Mouse (Mus musculus) left cerebral cortex, adult 11 months (tissue): Measurements from ENCODE around the gene Elavl1.
"Not testable (repeated sequence)": the region's sequence is repeated elsewhere in the genome, so short reads cannot be mapped to it uniquely, and the experiment has no call there.

ENCODE experiments used
- DNase-seq: peaks from one replicate; pipeline ENCODE4 v3.0.0; 2022; ENCODE audit warnings: low spot score

Elavl1 gene

GRCm38 (mm10) chr8:4257350-4257749 is 67.9 kb downstream of the Elavl1 start:
- DNase-seq, result no peak

DNA sequence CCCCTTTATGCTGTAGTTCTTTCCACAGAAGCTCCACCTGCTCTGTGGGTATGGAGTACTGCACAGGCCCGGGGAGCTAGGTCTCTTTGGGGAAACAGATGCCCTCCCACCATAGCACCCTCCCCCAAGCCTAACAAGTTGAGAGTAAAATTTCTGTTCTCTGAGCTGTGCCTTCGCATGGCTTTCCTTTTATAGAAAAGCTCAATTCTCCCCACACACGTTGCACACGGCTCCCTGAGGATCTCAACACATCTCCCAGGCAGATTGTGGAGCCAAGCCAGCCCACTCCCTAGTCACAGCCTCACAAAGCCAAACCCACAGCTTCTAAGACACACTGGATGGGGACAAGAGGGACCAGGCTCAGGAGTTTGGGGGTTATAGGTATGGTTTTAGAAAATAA is 68.3 kb downstream of the Elavl1 start:
- peak; percentile 81 for DNase-seq

DNA sequence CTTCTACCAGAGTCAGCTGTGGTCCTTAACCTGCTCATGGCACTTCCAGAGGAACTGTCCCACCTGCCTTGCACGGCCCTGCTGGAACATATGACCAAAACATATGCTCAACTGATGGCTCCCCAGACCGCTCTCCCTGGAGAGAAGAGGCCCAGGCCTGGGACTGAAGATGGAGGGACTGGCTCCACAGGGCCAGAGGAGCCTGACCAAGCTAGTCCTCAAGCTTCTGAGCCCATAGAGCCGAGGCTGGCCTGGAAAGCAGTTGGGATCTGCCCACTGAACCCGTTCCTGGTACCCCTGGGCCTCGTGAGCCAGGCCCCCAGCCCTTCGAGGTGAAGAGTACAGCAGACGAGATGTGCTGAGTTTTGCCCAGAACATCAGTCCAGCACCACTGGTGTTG is 69.7 kb downstream of the Elavl1 start:
- DNase-seq, result not testable (repeated sequence)

DNA sequence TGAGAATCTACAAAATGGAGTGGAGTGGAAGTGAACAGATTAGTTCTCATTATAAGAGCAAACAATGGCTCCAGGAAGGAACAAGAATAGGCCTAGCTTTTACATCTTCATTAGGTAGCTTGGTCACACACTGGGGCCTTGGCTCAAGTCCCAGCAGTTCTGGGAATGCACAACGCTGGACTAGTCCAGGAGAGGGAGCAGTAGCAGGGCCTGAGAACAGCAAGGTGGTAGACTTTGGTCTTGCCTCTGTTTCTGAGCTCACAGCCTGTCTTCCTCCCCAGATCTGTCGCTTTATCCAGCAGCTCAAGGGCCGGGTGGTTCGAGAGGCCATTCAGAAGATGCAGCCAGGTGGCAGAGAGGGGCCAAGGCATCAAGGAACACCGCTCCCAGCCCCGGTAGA is 71.2 kb downstream of the Elavl1 start:
- DNase-seq, result no peak

DNA sequence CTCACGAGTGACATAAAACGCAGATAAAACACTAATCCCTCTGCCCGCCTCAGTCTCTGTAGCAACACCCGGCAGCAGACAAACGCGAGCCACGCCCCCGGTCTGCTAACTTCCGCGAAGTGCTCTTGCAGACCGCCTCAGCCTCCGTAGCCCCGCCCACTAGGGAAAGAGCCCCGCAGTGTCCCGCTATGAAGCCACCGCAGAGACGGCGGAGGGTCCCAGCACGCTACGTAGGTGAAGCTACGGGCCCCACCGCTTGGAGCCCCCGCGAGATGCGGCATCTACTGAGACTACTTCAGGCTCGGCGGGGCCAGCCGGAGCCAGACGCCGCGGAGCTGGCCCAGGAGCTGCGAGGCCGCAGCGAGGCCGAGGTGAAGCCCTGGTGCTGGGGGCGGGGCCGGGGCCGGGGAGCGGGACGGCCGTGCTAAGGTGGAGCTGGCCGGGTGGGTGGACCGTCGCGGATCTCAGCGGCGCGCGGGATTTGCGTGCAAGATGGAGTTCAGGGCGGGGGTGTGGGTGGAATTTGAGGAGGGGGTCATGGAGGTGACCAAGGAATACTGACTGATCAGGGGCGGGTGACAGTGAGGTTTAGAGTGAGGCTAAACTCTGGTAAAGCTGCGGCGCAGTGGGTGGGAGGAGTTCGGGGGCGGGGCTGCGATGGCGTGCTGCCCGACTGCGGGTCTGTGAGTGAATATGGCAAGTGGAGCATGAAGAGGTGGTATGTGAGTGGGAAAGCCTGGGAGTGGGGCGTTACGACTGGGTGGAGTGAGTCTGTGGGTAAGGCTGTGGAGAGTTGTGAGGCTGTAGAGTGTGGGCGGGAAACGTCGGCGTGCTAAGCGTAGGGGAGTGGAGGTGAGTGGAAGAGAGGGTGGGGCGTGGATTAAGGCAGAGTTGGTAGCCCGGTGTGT is 72.0 kb downstream of the Elavl1 start, which contains the start of gene Snapc2:
Gene Snapc2, plus strand, starts transcription at position 147 of the 908 bp plus-strand sequence.
- DNase-seq, result peak; percentile 90

GRCm38 (mm10) chr8:4252116-4252760 is 73.0 kb downstream of the Elavl1 start:
- no peak for DNase-seq

DNA sequence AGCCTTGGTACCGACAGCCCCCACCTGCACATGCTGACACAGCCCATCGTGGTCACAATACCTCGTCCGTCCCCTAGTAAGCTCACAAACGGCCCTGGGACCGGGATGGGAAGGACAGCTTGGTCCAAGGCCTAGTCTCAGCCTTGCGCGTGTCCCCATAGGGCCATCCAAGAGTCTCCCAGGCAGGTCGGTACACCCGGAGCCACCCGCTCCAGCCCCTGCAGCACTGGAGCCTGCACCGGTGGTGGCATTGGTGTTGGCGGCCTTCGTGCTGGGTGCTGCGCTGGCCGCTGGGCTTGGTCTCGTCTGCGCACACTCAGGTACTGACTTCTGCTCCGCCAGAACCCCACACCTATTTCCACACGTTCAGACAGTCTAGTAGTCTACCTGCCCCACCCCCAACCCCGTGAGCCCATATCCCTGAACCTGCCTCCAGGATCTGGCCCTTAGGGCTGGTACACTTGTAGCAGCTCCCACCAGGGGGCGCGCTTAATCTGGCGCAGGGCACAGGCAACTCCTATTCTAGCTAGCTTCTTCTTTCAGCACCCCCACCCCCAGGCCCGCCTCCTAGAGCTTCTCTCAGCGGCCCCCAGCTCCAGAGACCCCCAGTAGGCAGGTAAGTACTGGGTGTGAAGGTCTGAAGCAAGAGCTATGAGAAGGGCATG is 74.8 kb downstream of the Elavl1 start:
- peak; percentile 70 for DNase-seq

- DNase-seq, result no peak
Observed at GRCm38 (mm10) chr8:4249213-4249612, 76.0 kb downstream of the Elavl1 start.

GRCm38 (mm10) chr8:4247951-4248540 is 77.2 kb downstream of the Elavl1 start, which contains the start of gene Tgfbr3l:
TSS of gene Tgfbr3l (plus strand) at chr8:4248214.
- DNase-seq, result no peak

- no peak for DNase-seq
Observed at GRCm38 (mm10) chr8:4247241-4247640, 78.0 kb downstream of the Elavl1 start.

DNA sequence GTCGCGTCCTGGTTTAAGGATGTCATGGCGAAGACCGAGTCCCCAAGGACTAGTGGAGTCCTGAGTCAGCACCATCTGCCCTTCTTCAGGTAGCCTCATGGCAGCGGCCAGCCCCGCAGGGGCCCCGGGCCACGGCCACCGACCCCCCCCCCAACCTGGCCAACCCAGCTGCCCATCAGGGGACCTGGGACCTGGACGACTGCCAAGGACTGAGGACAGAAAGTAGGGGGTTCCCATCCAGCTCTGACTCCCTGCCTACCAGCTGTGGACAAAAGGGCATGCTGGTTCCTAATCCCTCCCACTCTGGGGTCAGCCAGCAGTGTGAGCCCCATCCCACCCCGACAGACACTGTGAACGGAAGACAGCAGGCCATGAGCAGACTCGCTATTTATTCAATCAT is 79.5 kb downstream of the Elavl1 start:
- no peak for DNase-seq

- DNase-seq, result no peak
Observed at GRCm38 (mm10) chr8:4245061-4245460, 80.2 kb downstream of the Elavl1 start.

GRCm38 (mm10) chr8:4239193-4239890 is 85.9 kb downstream of the Elavl1 start:
- DNase-seq, result no peak

GRCm38 (mm10) chr8:4238434-4239192 is 86.6 kb downstream of the Elavl1 start, which contains the start of the genes Map2k7 and Gm49320:
TSS of gene Map2k7 (plus strand) at chr8:4238740.
TSS of gene Gm49320 (plus strand) at chr8:4238865.
- peak; percentile 100 for DNase-seq

DNA sequence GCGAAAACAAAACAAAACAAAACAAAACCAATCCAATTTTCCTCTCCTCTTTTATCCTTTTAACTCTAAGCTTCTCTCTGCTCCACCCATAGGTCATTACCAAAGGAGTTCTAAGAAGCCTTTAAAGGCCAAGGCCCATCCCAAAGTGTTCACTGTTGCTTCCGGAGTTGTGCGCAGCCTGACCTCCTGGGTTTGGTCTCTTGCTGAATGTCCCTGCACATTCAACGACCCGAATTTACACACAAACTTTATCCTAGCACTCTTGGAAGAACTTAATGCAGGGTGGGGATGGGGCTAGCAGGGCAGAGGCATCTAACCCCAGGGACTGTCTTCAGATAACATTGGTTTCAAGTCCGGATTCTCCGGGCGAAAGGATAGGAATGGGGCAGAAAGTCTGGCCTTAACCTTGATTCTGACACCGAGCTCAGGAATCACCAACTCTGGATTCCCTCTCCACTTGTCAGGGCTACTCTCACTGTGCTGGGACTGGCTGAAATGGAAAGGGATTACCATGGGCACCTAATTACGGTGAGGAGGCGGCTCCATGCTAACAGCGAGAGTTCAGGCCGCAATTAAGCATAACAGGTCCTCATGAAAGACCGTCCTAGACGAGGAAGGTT is 87.3 kb downstream of the Elavl1 start:
- no peak for DNase-seq
